Mouse (Mus musculus): ENCODE measurements at regions not wholly inside any gene's neighbourhood (a gene's known extent, or its start where the extent isn't known, plus 50 kb on each side); places are given as distances from the start of the nearest gene placed in this dataset.

- no peak for DNase-seq (ENCODE audit: extremely low spot score in 1 of 2, low spot score in 1 of 2)
Measured at GRCm38 (mm10) chr15:85658101-85658885, 76.0 kb upstream of the Wnt7b start.

GRCm38 (mm10) chr15:85660528-85661392 lies 74.0 kb upstream of the Ppara start:
- no peak for DNase-seq (ENCODE audit: extremely low spot score in 1 of 2, low spot score in 1 of 2)

DNA sequence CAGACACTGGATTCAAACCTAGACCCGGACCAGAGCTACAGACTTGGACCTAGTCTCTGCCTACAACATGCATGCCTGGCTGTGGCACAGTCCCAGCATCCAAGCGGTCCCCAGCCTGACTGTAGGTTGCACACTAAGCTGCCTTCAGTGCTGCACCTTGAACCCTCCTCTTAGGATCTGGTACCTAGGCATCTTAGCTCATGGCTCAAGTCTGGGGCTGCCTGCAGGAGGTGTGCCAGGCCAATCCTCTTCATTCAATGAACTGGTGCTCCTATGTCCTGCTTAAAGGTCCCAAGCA lies 73.4 kb upstream of the Ppara start:
- no peak for DNase-seq (ENCODE audit: extremely low spot score in 1 of 2, low spot score in 1 of 2)

GRCm38 (mm10) chr15:85661771-85662170 lies 73.0 kb upstream of the Ppara start:
- no peak for DNase-seq (ENCODE audit: extremely low spot score in 1 of 2, low spot score in 1 of 2)

DNA sequence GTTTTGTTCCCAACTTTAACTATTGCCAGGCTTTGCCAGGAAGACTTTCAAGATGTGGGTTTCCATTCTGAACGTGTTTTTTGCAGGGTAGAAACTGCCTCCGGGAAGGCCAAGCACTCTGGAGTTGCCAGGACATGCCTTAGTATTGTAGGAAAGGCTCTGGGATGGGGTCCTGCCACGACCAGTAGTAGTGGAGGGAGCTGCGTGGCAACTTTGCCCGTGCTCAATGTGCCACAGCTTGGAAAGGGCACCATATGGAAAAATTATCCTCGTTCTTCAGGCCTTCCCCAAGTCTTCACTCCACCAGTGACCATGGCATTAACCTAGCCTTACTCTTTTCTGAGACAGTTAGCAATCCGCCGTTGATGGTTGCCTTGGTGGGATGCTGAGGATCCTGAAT lies 72.5 kb upstream of the Ppara start:
- DNase-seq (ENCODE audit: extremely low spot score in 1 of 2, low spot score in 1 of 2): no peak

GRCm38 (mm10) chr15:85662673-85663072 lies 72.1 kb upstream of the Ppara start:
- DNase-seq (ENCODE audit: extremely low spot score in 1 of 2, low spot score in 1 of 2): no peak

- no peak for DNase-seq (ENCODE audit: extremely low spot score in 1 of 2, low spot score in 1 of 2)
Measured at GRCm38 (mm10) chr15:85663757-85664431, 70.9 kb upstream of the Ppara start.

- no peak for DNase-seq (ENCODE audit: extremely low spot score in 1 of 2, low spot score in 1 of 2)
Measured at GRCm38 (mm10) chr15:85664432-85664828, 70.4 kb upstream of the Ppara start.

DNA sequence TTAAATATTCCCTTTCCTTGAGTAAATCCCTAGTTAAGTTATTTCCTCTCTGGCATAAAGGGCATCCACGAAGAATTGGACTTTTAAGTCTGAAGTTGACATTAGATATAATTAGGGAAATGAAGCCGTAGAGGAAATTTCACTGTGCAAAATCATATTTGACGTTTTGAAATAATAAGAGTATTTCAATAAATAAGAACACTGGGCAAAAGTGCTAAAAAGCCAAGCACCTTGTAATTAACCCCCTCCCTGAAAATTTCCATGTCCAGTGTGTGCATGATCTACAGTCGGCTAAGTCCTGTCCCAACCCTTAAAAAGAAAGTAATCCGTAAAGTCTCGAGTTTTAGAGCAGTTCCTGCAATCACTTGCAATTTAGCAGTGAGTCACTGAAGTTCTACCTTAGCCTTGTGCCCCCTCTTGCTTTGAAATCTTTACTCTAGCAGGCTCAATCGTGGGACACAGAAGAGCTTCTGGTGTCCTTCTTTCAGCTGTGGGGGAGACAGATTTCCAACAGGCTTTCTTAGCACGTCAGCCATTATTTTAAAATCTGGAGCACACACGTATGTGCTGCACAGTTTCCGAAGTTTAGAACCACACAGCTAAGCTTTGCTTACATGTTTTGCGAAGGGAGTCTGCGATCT lies 69.5 kb upstream of the Ppara start:
- peak in 1 of 2 experiments; percentile 19 for DNase-seq (ENCODE audit: extremely low spot score in 1 of 2, low spot score in 1 of 2)

GRCm38 (mm10) chr15:85666496-85666895 lies 68.3 kb upstream of the Ppara start:
- no peak for DNase-seq (ENCODE audit: extremely low spot score in 1 of 2, low spot score in 1 of 2)

- DNase-seq (ENCODE audit: extremely low spot score in 1 of 2, low spot score in 1 of 2): no peak
Measured at GRCm38 (mm10) chr15:85667381-85667791, 67.4 kb upstream of the Ppara start.

GRCm38 (mm10) chr15:85667906-85668590 lies 66.7 kb upstream of the Ppara start:
- no peak for DNase-seq (ENCODE audit: extremely low spot score in 1 of 2, low spot score in 1 of 2)

- no peak for DNase-seq (ENCODE audit: extremely low spot score in 1 of 2, low spot score in 1 of 2)
Measured at GRCm38 (mm10) chr15:85668871-85669651, 65.7 kb upstream of the Ppara start.

DNA sequence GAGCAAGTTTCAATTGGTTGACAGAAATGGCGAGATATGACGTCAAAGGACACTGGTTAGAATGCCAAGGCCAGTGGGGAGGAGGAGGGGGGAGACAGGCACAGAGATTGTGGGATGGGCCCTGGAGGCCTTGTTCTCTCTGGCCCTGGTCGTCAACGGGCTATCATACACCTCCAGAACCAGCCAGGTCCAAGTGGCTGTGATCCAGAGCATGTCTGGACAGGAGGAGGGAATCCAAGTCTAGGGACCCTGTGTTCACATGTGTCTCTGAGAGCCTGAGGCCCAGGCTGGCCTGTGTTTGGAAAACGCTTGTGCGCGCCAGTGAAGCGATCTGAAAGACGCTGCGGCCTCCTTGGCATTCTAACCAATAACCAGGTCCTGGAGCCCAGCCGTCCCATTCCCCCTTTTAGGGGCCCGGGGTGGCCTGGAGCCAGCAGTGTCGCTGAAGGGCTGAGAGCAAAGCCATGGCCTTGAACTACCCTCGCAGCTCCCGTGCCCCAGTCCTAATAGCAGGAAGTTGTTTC lies 65.1 kb upstream of the Ppara start:
- DNase-seq (ENCODE audit: extremely low spot score in 1 of 2, low spot score in 1 of 2): peak; percentile 72 to 81

- peak in 1 of 2 experiments; percentile 55 for DNase-seq (ENCODE audit: extremely low spot score in 1 of 2, low spot score in 1 of 2)
Measured at GRCm38 (mm10) chr15:85670176-85670788, 64.5 kb upstream of the Ppara start.

DNA sequence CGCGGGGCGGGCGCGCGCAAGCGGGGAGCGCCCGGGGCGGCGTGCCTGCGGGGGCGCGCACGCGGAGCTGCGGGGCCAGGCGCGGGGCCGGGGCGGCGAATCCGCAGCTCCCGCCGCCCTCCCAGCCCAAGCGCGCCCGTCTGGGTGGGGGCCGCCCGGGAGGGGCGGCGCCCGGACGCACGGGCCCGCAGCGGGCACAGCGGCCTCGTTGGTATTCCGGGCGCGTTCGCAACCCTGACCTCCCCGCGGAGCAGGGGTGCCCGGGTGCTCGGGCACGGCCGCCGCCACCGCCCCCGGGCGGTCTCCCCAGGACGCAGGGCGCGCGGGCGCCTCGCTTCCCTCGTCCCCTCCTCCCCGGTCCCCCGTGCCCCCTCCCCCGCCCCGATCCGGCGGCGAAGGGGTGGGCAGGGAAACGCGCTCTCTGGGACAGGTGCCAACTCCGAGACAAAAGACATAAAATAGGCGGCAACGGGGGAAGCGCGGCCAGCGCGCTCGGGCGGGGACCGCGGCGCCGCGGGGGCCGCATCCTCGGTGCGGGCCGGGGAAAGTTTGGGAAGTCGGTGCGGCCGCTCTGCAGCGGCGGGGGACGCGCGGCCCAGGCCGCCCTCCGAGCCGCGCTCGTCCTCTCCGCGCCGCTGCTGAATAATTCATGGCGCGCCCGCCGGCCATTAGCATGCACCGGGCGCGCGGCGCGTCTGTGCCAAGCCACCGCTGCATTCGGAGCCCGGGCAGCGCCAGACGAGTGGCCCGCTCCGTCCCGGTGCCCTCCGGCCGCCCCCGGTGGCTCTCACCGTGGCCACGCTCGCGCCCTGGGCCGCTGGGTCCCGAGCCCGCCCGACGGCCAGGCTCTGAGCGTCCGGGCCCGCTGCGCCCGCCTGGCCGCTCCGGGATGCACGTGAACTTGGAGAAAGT lies 63.7 kb upstream of the Ppara start:
- peak in 1 of 2 experiments; percentile 89 for DNase-seq (ENCODE audit: extremely low spot score in 1 of 2, low spot score in 1 of 2)

DNA sequence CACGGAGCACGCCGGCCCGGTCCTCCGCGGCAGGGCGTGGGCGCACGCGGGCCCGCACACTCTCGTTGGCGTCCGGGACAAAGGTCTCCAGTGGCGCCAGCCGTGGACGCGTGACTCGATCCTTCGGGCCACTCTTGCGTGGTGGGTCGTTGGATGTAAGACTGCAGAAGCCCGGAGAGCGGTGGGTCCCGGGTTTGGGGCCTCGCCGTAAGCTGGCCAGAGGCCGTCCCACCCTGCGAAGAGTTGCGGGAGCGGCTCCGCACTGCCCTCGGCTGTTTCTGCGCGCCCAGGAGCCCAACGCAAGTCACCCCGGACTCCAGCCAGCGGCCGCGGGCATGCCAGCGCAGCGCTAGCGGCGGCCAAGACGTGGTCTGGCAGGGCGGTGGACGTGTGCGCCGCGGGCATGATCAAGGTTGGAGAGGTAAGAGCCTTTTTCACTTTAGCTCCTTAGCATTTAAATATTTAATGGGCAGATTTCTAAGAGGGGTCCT lies 63.0 kb upstream of the Ppara start:
- DNase-seq (ENCODE audit: extremely low spot score in 1 of 2, low spot score in 1 of 2): no peak

- DNase-seq (ENCODE audit: extremely low spot score in 1 of 2, low spot score in 1 of 2): no peak
Measured at GRCm38 (mm10) chr15:85672376-85672775, 62.4 kb upstream of the Ppara start.
